ENCODE assay signal across 14 mouse cellular contexts in genomic region chr9:56191498-56192455, GRCm38 (mm10). TPM values are rescaled to one million over a fixed set of nuclear protein-coding genes. Genes with fewer than 3 reads are reported as not detected.
A peak's percentile ranks its signal among the peaks of the same experiment; 100 is the strongest.
DNase-seq lines count a peak whose midpoint lies in the region; ATAC-seq lines count a peak whose summit lies in the region.
"Had no signal": no experiment of that assay in that cellular context is flagged by ENCODE, and none has a peak within 500 bp of the region (broad histone marks: within the 10 kb centered on the region; RNA-seq: fewer than 3 reads in every experiment).

No protein-coding gene starts in this region.

- WGBS in neural tube, embryonic 11.5 days, result 64% methylated on average over 11 of the region's 11 CpGs
- 56% methylated on average over 11 of the region's 11 CpGs for WGBS in midbrain, embryonic 14.5 days

- no peak for ATAC-seq in neural tube, embryonic 11.5 days (ENCODE audit: insufficient read depth, low FRiP score, low TSS enrichment)
- no peak for ATAC-seq in midbrain, embryonic 14.5 days (ENCODE audit: low FRiP score, low TSS enrichment)

- intact Hi-C loops in heart, postnatal 25 days (cut with DNase I), result no loop called here

- no peak overlapping the region; the same call in 1 of the 2 replicates for H3K9ac ChIP-seq in neural tube, embryonic 11.5 days (ENCODE audit: low read length)
- no peak overlapping the region for H3K9ac ChIP-seq in midbrain, embryonic 14.5 days (replicated peaks; ENCODE audit: low read length)
- H3K9ac ChIP-seq: embryonic facial prominence, embryonic 15.5 days; limb, embryonic 13.5 days had no signal

- peak; percentile 25 for DNase-seq in embryo, embryonic 10 days (ENCODE audit: low spot score)
- no peak for DNase-seq in embryo, embryonic 11 days
- peak; percentile 18 for DNase-seq in neural tube, embryonic 11.5 days (ENCODE audit: low spot score)
- no peak for DNase-seq in neural tube, embryonic 10.5 days (ENCODE audit: extremely low spot score, low spot score)
- peak; percentile 59 for DNase-seq in midbrain, embryonic 14.5 days
- no peak for DNase-seq in heart, postnatal 25 days (ENCODE audit: low spot score)
- DNase-seq in spleen, postnatal 36 days (ENCODE audit: low spot score in 2 of 2), result no peak
- no peak for DNase-seq in cerebellum, postnatal 4 days (ENCODE audit: low spot score in 2 of 2)
- DNase-seq: adrenal gland, postnatal 25 days; cerebellum, adult 11-12 months; gastrocnemius, adult 2 months; lung, adult 2 months had no signal

- H3K4me3 ChIP-seq in neural tube, embryonic 11.5 days (ENCODE audit: low read depth, low read length), result no peak overlapping the region
- no peak overlapping the region for H3K4me3 ChIP-seq in midbrain, embryonic 14.5 days (replicated peaks; ENCODE audit: low read depth, low read length)
- H3K4me3 ChIP-seq: embryonic facial prominence, embryonic 15.5 days; gastrocnemius, adult 2 months; limb, embryonic 13.5 days had no signal

- H3K9me3 ChIP-seq in neural tube, embryonic 11.5 days (ENCODE audit: control insufficient read depth, low read length), result no peaks in the 10 kb centered on the region
- no peaks in the 10 kb centered on the region for H3K9me3 ChIP-seq in midbrain, embryonic 14.5 days (ENCODE audit: control insufficient read depth, low read length)
- H3K9me3 ChIP-seq: embryonic facial prominence, embryonic 15.5 days; limb, embryonic 13.5 days had no signal

- no peak overlapping the region for H3K4me2 ChIP-seq in neural tube, embryonic 11.5 days (ENCODE audit: low read depth)
- no peak overlapping the region for H3K4me2 ChIP-seq in midbrain, embryonic 14.5 days (ENCODE audit: low read length)
- H3K4me2 ChIP-seq: embryonic facial prominence, embryonic 15.5 days; limb, embryonic 13.5 days had no signal

- no peaks in the 10 kb centered on the region for H3K36me3 ChIP-seq in neural tube, embryonic 11.5 days (ENCODE audit: control insufficient read depth, insufficient read depth, low read length)
- H3K36me3 ChIP-seq in midbrain, embryonic 14.5 days (ENCODE audit: control insufficient read depth, insufficient read depth, low read length), result no peaks in the 10 kb centered on the region
- H3K36me3 ChIP-seq: embryonic facial prominence, embryonic 15.5 days; limb, embryonic 13.5 days had no signal

- H3K4me1 ChIP-seq in neural tube, embryonic 11.5 days (ENCODE audit: control insufficient read depth, insufficient read depth, low read length), result no peaks in the 10 kb centered on the region; the same call in 1 of the 2 replicates
- H3K4me1 ChIP-seq in midbrain, embryonic 14.5 days (ENCODE audit: control insufficient read depth, insufficient read depth, low read length), result peaks cover 6% of the 10 kb centered on the region

- no peaks in the 10 kb centered on the region for H3K27me3 ChIP-seq in neural tube, embryonic 11.5 days (ENCODE audit: control insufficient read depth, insufficient read depth, low read length)
- no peaks in the 10 kb centered on the region for H3K27me3 ChIP-seq in midbrain, embryonic 14.5 days (ENCODE audit: control insufficient read depth, insufficient read depth, low read length)
- H3K27me3 ChIP-seq: embryonic facial prominence, embryonic 15.5 days had no signal

- H3K27ac ChIP-seq in neural tube, embryonic 11.5 days (ENCODE audit: low read depth, low read length), result no peak overlapping the region
- peak overlapping the region; percentile 39 for H3K27ac ChIP-seq in midbrain, embryonic 14.5 days (replicated peaks; ENCODE audit: low read depth, low read length)
- H3K27ac ChIP-seq: embryonic facial prominence, embryonic 15.5 days; gastrocnemius, adult 2 months; limb, embryonic 13.5 days had no signal

RNA-seq across cellular contexts. Expression of gene Tspan3, which starts 26.5 kb away (rescaled TPM):
- polyA plus RNA-seq in neural tube, embryonic 11.5 days (2014; fragmentation: Nextera tagmentation; extraction: Ambion mirVana), result 571 and 584 TPM in 2 replicates
- polyA plus RNA-seq in midbrain, embryonic 14.5 days (2014; fragmentation: Nextera tagmentation; extraction: Ambion mirVana), result 555 and 629 TPM in 2 replicates
- 100 to 1,000 TPM; 184 to 203 TPM for total RNA-seq in heart, postnatal 25 days (2021)

Comparison
In these comparisons a context has a peak if more than half of its experiments do, and no peak if none do; other contexts are left out.
1. DNase-seq: peak in embryo, embryonic 10 days (single experiment), neural tube, embryonic 11.5 days (single experiment) and midbrain, embryonic 14.5 days (single experiment); none in embryo, embryonic 11 days (single experiment), neural tube, embryonic 10.5 days (single experiment), heart, postnatal 25 days (single experiment), spleen, postnatal 36 days (0 of 2) and cerebellum, postnatal 4 days (0 of 2).